Mouse (Mus musculus): ENCODE measurements around the gene Izumo4. TPM values are rescaled to one million over a fixed set of nuclear protein-coding genes. Genes with fewer than 3 reads are reported as not detected.
A peak's percentile ranks its signal among the peaks of the same experiment; 100 is the strongest.

The Izumo4 gene
- total and polyA plus RNA-seq, 3 experiments: 2.7 to 9.6 (median 5.9) TPM

- TF ChIP-seq E2F4 (IDR thresholded peaks at IDR 0.05; ENCODE audit: insufficient replicate concordance, low read depth, low read length) (0 out of 2 replicates have a peak, but pooled peaks have one; percentile 5), MAZ (IDR thresholded peaks at IDR 0.05; ENCODE audit: low read depth, low read length) (no peak), ELF1 (IDR thresholded peaks at IDR 0.05; ENCODE audit: low read depth, low read length) (peak; percentile 52), BHLHE40 (IDR thresholded peaks at IDR 0.05; ENCODE audit: low read depth, low read length) (peak; percentile 87), MXI1 (IDR thresholded peaks at IDR 0.05; ENCODE audit: low read depth, low read length) (0 out of 2 replicates have a peak, but pooled peaks have one; percentile 61), POLR2AphosphoS2 (IDR thresholded peaks at IDR 0.05; ENCODE audit: low read depth, low read length) (no peak), MYC (IDR thresholded peaks at IDR 0.05; ENCODE audit: low read depth, low read length) (no peak), NELFE (IDR thresholded peaks at IDR 0.05; ENCODE audit: low read depth, low read length) (no peak), TCF12 (IDR thresholded peaks at IDR 0.05; ENCODE audit: low read depth, low read length) (peak; percentile 59; the same call in 1 of the 2 replicates), PAX5 (IDR thresholded peaks at IDR 0.05; ENCODE audit: low read length) (no peak)
These were observed 49.3 kb downstream of the Izumo4 start (continued) for GRCm38 (mm10) chr10:80751188-80751832.

DNA sequence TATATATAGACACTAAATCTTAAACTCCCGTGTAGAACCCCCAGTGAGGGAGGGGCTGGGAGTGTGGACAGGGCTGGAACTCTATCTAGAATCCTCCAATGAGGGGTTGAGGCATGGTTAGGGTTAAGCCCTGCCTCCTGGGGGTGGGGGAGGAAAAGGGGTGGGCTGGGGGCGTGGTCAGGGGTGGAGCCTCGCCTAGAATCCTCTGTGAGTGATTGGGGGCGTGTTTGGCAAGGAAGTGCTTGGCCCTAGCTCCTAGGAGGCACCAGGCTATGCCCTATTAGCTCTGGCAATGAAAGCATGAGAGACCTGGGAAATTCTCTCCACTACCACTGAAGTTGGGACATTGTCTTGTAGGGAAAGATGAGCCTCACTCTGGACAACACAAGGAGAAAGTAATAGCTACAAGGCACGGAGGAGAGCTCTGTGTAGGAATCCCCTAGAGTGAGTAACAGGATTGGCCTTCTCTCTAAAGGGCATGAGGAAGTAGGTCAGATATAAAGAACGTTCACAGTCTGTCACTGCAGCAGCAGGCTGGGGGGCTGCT is 50.2 kb downstream of the Izumo4 start:
- peaks cover 0 to 2% of the 10 kb centered on the region in 2 experiments for H3K36me3 ChIP-seq (replicated peaks in 1 of 2; ENCODE audit: control insufficient read depth in 1 of 2, insufficient read depth in 1 of 2, low read length in 1 of 2)
- H3K4me3 ChIP-seq (replicated peaks in 1 of 3; ENCODE audit: low read depth in 2 of 3, low read length in 2 of 3, poor library complexity in 1 of 3): peak overlapping the region in 2 of 3 experiments; percentile 34 to 42
- dilution Hi-C loops (cut with MboI; ENCODE audit: extremely low pct_ligation_motif_present, extremely low pct_unique_long_range_greater_than_20kb, low sequenced_read_pairs) (no loop called here), in situ Hi-C loops (cut with MboI; ENCODE audit: low pct_ligation_motif_present, low pct_unique_long_range_greater_than_20kb, low sequenced_read_pairs) (no loop called here)
- H3K27me3 ChIP-seq (replicated peaks): no peaks in the 10 kb centered on the region
- peak overlapping the region; percentile 56 for H3K27ac ChIP-seq (ENCODE audit: insufficient read depth, low read depth)
- TF ChIP-seq JUN (IDR thresholded peaks at IDR 0.05; ENCODE audit: insufficient read depth, low read depth, low read length) (no peak), TBP (conservative IDR thresholded peaks at IDR 0.05; ENCODE audit: low read depth, low read length) (peak; percentile 58), MAZ (IDR thresholded peaks at IDR 0.05; ENCODE audit: low read depth, low read length) (peak; percentile 59; the same call in 1 of the 2 replicates), TCF12 (IDR thresholded peaks at IDR 0.05; ENCODE audit: low read depth, low read length) (no peak), ELF1 (IDR thresholded peaks at IDR 0.05; ENCODE audit: low read depth, low read length) (no peak; the same call in 1 of the 2 replicates), CTCF (conservative IDR thresholded peaks at IDR 0.05 in 1 of 2, IDR thresholded peaks at IDR 0.05 in 1 of 2; ENCODE audit: low read depth in 2 of 2, low read length in 2 of 2) (no peak), E2F4 (IDR thresholded peaks at IDR 0.05; ENCODE audit: insufficient replicate concordance, low read depth, low read length) (no peak), MXI1 (IDR thresholded peaks at IDR 0.05; ENCODE audit: low read depth, low read length) (peak; percentile 61; the same call in 1 of the 2 replicates), MAFK (IDR thresholded peaks at IDR 0.05; ENCODE audit: insufficient replicate concordance, low read length) (no peak), BHLHE40 (IDR thresholded peaks at IDR 0.05; ENCODE audit: low read depth, low read length) (no peak), NELFE (IDR thresholded peaks at IDR 0.05; ENCODE audit: low read depth, low read length) (peak; percentile 24; the same call in 1 of the 2 replicates), POLR2A (IDR thresholded peaks at IDR 0.05; ENCODE audit: low read depth, low read length) (peak; percentile 56), POLR2AphosphoS2 (IDR thresholded peaks at IDR 0.05; ENCODE audit: low read depth, low read length) (no peak), ZMIZ1 (IDR thresholded peaks at IDR 0.05; ENCODE audit: low read depth, low read length) (no peak), SMC3 (IDR thresholded peaks at IDR 0.05; ENCODE audit: low read depth, low read length) (no peak), NRF1 (IDR thresholded peaks at IDR 0.05; ENCODE audit: low read depth, low read length) (no peak), UBTF (IDR thresholded peaks at IDR 0.05; ENCODE audit: low read depth, low read length) (no peak), ZNF384 (IDR thresholded peaks at IDR 0.05; ENCODE audit: low read depth, low read length) (no peak), SIN3A (IDR thresholded peaks at IDR 0.05; ENCODE audit: low read length) (peak; percentile 20; the same call in 1 of the 2 replicates), GABPA (IDR thresholded peaks at IDR 0.05; ENCODE audit: insufficient replicate concordance, low read depth, low read length) (no peak), RAD21 (IDR thresholded peaks at IDR 0.05; ENCODE audit: low read depth, low read length) (no peak), CHD2 (IDR thresholded peaks at IDR 0.05; ENCODE audit: low read length) (0 out of 2 replicates have a peak, but pooled peaks have one; percentile 1)
- peaks cover 20% of the 10 kb centered on the region for H3K79me2 ChIP-seq (replicated peaks; ENCODE audit: control insufficient read depth, extremely low read depth, insufficient read depth, poor library complexity, severe bottlenecking)
- H3K9ac ChIP-seq (ENCODE audit: insufficient read depth, low read depth): peak overlapping the region; percentile 41
- peak overlapping the region; percentile 79 for H3K4me2 ChIP-seq (ENCODE audit: insufficient read depth, low read depth, poor library complexity, severe bottlenecking)
- peak; percentile 91 for DNase-seq (ENCODE audit: extremely low read depth)
- peaks cover 14 to 36% of the 10 kb centered on the region in 2 experiments for H3K4me1 ChIP-seq (ENCODE audit: control insufficient read depth in 1 of 2, insufficient read depth in 2 of 2)
- no peaks in the 10 kb centered on the region for H3K9me3 ChIP-seq (replicated peaks; ENCODE audit: low read length)

Measured in CH12.LX (cell line).